Mouse (Mus musculus) liver, embryonic 14.5 days (tissue): Measurements from ENCODE around the gene Plpp3. TPM values are rescaled to one million over a fixed set of nuclear protein-coding genes. Genes with fewer than 3 reads are reported as not detected.

Experiments used
- ATAC-seq: fragments of 200-750 bp; cut with Nextera tagmentation; 2 replicates; pipeline ENCODE4 v1.8.0; 2017; ENCODE audit warnings: moderate number of reproducible peaks, mild to moderate bottlenecking, moderate library complexity; ENCODE audit not compliant: insufficient read depth
- DNase-seq, 3 experiments: peaks; one replicate each; pipeline ENCODE4 v3.0.0-alpha.2; 2012 to 2013; ENCODE audit warnings: low read depth in 3 of 3, low spot score in 3 of 3
- H3K27ac ChIP-seq: fragments of 300-500 bp; sonication (generic); 2 replicates; pipeline ENCODE4 v1.5.1; 2014; ENCODE audit warnings: moderate library complexity, mild to moderate bottlenecking, control low read depth, inconsistent platforms
- H3K27me3 ChIP-seq: fragments of 300-500 bp; sonication (generic); 2 replicates; pipeline ENCODE4 v1.6.1; 2014; ENCODE audit warnings: mild to moderate bottlenecking, low read length, moderate library complexity; ENCODE audit not compliant: control insufficient read depth, insufficient read depth
- H3K36me3 ChIP-seq: fragments of 300-500 bp; sonication (generic); replicated peaks from 2 replicates; pipeline ENCODE4 v1.6.1; 2014; ENCODE audit warnings: low read depth; ENCODE audit not compliant: control insufficient read depth, insufficient read depth
- H3K4me1 ChIP-seq, 2 experiments: fragments of 200-500 bp in 1 of 2; fragments of 300-500 bp in 1 of 2; sonication (generic) in 1 of 2; replicated peaks; 2 replicates each; pipeline ENCODE4 v1.6.1; 2012 to 2014; ENCODE audit warnings: antibody characterized with exemption in 1 of 2, inconsistent platforms in 1 of 2, low read length in 1 of 2; ENCODE audit not compliant: control insufficient read depth in 2 of 2, insufficient read depth in 2 of 2
- H3K4me2 ChIP-seq: fragments of 300-500 bp; sonication (generic); 2 replicates; pipeline ENCODE4 v1.6.1; 2014; ENCODE audit warnings: low read depth, mild to moderate bottlenecking, control low read depth, moderate library complexity
- H3K4me3 ChIP-seq, 2 experiments: fragments of 200-500 bp in 1 of 2; fragments of 300-500 bp in 1 of 2; sonication (generic) in 1 of 2; 2 replicates each; pipeline ENCODE4 v1.5.1; 2012 to 2014; ENCODE audit warnings: low read depth in 2 of 2, low read length in 2 of 2, mild to moderate bottlenecking in 2 of 2, control low read depth in 1 of 2, inconsistent platforms in 1 of 2, moderate library complexity in 1 of 2; ENCODE audit not compliant: insufficient read depth in 1 of 2
- H3K9ac ChIP-seq: fragments of 300-500 bp; sonication (generic); replicated peaks from 2 replicates; pipeline ENCODE4 v1.6.1; 2014; ENCODE audit warnings: mild to moderate bottlenecking, control low read depth, moderate library complexity
- H3K9me3 ChIP-seq: fragments of 300-500 bp; sonication (generic); 2 replicates; pipeline ENCODE4 v1.6.1; 2016; ENCODE audit warnings: low read length, mixed read lengths; ENCODE audit not compliant: control insufficient read depth
- CTCF ChIP-seq: IDR thresholded peaks from 2 replicates; pipeline ENCODE4 v1.5.1; 2016; ENCODE audit warnings: antibody characterized with exemption, low read depth, control low read depth
- EP300 ChIP-seq: IDR thresholded peaks from 2 replicates; pipeline ENCODE4 v1.6.1; 2016; ENCODE audit warnings: antibody characterized with exemption, low read depth
- WGBS: fragments of 180-500 bp; shearing (Covaris S2); extraction: QIAGEN DNeasy Blood & Tissue Kit; methylation state at CpG from one replicate; pipeline ENCODE4 v1.1.7; 2014; ENCODE audit not compliant: insufficient replicate concordance; 5-methylcytosine and 5-hydroxymethylcytosine counted together
- polyA plus RNA-seq, 2 experiments: library from polyadenylated mRNA; depleted of rRNA in 1 of 2; stranded (reverse) in 1 of 2; unstranded in 1 of 2; fragments of >200 nt; fragmentation: Nextera tagmentation in 1 of 2; extraction: Ambion mirVana in 1 of 2; gene quantifications; 2 replicates each; pipeline versions ENCODE4 v1.2.1 to v1.2.3; 2012 to 2014

The Plpp3 gene
- polyA plus RNA-seq, 2 experiments: 5.7 to 7.0 TPM

DNA sequence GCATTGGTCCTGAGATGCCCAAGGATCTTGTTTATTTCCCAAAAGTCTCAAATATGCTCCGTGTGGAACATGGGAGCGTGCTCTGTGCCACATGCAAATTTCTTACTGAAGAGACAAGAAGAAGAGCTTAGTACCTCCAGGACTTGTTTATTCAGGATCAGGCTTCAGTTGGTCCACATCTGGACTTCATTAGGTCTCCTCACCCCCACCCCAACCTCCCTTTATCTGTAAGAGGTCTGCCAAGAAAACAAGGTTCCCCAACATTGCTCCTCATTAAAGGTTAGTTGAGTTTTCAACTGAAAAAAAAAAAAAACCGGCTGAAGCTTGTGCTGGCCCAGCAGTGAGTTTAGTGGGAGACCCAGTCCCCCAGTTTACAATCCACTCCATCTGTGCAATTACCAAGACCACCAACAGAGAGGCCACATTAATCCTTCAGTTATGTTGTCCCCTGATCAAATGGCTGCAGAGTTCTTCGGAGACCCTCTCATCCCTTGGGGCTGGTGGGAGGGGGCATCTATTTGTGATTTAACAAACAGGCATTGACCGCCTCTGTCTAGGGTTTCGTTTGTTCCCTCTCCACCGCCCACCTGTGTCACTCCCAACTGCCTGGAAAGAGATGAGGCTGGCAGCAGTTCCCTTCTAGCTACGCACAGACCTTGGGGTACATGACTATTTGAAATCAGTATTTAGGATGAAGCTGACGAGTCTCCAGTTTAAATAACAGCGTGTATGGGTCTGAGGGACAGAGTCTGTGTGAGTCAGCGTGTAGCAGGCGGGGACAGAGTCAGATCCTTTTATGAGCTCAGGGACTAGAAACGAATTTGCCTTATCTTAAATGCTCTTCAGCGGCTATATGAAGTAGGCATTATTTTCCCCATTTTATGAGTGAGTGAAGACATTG, 43.7 kb downstream of the Plpp3 start:
- no peak for ATAC-seq
- Histone ChIP-seq H3K4me2 (no peak overlapping the region), H3K4me1 (peaks cover 0 to 2% of the 10 kb centered on the region in 2 experiments; a peak in 1 of 4 replicates), H3K9me3 (no peaks in the 10 kb centered on the region), H3K4me3 (no peak overlapping the region), H3K27me3 (no peaks in the 10 kb centered on the region), H3K9ac (no peak overlapping the region), H3K36me3 (no peaks in the 10 kb centered on the region), H3K27ac (no peak overlapping the region)
- TF ChIP-seq EP300 (no peak), CTCF (no peak)
- 52% methylated on average over 14 of the region's 14 CpGs for WGBS
- no peak for DNase-seq

DNA sequence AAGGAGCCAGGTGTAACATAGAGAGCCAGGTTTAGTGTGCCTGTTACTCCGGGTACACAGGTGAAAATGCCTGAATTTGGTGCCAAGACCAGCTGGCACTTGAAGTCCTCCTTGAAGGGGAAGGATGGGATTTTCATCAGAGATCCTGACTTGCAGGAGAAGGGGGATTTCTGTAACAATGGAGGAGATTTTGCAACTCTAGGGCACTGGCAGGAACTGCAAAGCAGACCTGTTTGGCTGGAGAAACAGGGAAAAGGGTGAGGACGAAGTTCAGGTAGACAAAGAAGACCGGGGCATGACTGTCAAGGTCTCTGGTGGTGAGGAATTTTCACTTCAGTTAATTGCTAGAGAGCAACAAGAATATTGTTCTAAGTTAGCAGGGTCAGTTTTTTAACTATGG, 45.3 kb downstream of the Plpp3 start:
- Histone ChIP-seq H3K9me3 (no peaks in the 10 kb centered on the region), H3K4me1 (peaks cover 0 to 5% of the 10 kb centered on the region in 2 experiments; a peak in 1 of 4 replicates), H3K27me3 (no peaks in the 10 kb centered on the region), H3K27ac (no peak overlapping the region), H3K36me3 (no peaks in the 10 kb centered on the region), H3K4me3 (no peak overlapping the region), H3K9ac (no peak overlapping the region), H3K4me2 (no peak overlapping the region)
- 48% methylated on average over 3 of the region's 3 CpGs for WGBS
- no peak for TF ChIP-seq CTCF
- ATAC-seq (no peak), DNase-seq (no peak)

DNA sequence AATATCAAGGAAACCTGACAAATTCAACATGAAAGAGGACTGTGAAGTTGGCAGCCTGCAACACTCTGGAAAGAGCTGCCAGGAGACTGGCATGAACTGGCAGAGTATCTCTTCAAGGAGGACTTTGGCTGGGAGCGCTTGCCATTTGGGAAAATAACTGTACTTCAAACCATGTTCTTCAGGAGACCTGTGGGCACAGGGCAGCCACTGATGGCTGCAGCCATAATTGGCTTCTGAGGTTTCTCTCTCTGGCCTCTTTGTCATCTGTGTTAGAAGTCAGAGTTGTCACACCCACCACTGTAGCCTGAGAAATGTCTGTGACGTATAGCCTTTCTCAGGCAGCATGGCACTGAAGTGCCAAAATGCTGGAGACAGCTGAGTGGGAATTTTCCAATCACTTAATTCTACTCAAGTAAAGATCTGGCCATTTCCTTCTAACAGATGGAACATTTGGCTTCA, 46.2 kb downstream of the Plpp3 start:
- Histone ChIP-seq H3K9ac (no peak overlapping the region), H3K9me3 (no peaks in the 10 kb centered on the region), H3K27ac (no peak overlapping the region), H3K36me3 (no peaks in the 10 kb centered on the region), H3K27me3 (no peaks in the 10 kb centered on the region), H3K4me1 (peaks cover 0 to 5% of the 10 kb centered on the region in 2 experiments; a peak in 1 of 4 replicates), H3K4me3 (no peak overlapping the region), H3K4me2 (no peak overlapping the region)
- TF ChIP-seq CTCF: no peak
- TF ChIP-seq EP300: no peak
- 60% methylated on average over 2 of the region's 2 CpGs for WGBS
- ATAC-seq (no peak), DNase-seq (no peak)

DNA sequence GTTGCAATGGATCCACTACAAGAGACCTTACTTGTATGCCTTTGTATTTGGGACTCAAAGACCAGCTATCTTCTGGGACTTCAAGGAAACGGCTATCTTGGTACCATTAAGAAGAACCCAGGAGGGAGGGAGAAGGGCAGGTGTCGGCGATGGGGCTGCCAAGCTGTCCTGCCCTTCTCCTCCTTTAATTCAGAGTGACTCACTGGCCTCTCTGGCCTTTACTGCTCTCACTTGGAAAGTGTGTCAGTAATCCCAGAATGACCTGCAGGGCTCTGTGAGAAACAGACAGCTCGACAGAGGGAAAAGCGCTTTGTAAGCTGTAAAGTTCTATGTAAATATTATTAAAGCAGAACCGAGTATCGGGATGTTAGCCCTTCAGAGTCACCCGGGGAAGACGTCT, 46.9 kb downstream of the Plpp3 start:
- Histone ChIP-seq H3K9me3 (no peaks in the 10 kb centered on the region), H3K4me2 (no peak overlapping the region), H3K36me3 (no peaks in the 10 kb centered on the region), H3K27me3 (no peaks in the 10 kb centered on the region), H3K27ac (no peak overlapping the region), H3K4me3 (no peak overlapping the region), H3K4me1 (peaks cover 0 to 5% of the 10 kb centered on the region in 2 experiments; a peak in 1 of 4 replicates), H3K9ac (no peak overlapping the region)
- WGBS: 52% methylated on average over 9 of the region's 9 CpGs
- TF ChIP-seq EP300 (no peak), CTCF (no peak)
- ATAC-seq: no peak
- DNase-seq: no peak

DNA sequence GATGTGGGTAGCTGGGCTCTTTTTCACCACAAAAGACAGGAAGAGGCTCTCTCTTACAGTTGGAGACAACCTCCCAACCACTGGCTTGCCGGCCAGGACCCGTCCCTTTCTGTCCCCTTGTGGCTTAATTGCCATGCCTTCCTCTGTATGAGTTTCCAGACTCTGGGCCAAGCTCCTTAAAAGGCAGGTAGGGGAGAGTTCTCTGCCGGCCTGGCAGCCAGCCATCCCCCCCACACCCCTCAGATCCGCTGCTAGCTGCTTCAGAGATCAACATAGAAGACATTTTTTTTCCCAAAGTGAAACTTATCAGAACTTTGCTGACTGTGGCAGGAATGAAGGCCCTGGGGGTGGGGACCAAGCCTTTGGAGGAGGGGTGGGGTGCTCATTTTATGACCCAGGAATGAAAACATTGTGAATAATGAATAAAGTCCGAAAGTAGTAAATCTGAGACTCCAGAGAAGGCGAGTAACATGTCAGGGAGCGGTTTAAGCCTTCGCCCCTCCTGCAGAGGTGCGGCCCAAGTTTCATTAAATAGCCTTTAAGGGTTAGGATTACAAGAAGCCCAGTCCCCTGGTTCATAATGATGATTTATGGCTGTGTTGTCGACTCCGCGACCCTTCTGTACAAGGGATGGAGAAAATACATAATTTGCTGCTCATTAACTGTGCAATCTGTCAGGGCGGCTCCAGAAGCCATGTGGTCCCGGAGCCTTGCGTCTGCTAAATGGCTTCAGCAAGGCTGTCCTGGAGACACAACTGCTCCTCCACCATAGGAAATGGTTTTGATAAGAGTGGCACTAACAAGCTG, 48.1 kb downstream of the Plpp3 start:
- TF ChIP-seq EP300: no peak
- no peak for TF ChIP-seq CTCF

More for the DNA sequence above, 48.1 kb downstream of the Plpp3 start:
- no peaks in the 10 kb centered on the region for H3K27me3 ChIP-seq
- 49% methylated on average over 15 of the region's 15 CpGs for WGBS
- no peaks in the 10 kb centered on the region for H3K36me3 ChIP-seq
- H3K9me3 ChIP-seq: no peaks in the 10 kb centered on the region
- H3K4me3 ChIP-seq: no peak overlapping the region
- ATAC-seq (no peak), DNase-seq (no peak)
- H3K9ac ChIP-seq: no peak overlapping the region
- H3K27ac ChIP-seq: no peak overlapping the region
- no peak overlapping the region for H3K4me2 ChIP-seq
- peaks cover 0 to 5% of the 10 kb centered on the region in 2 experiments; a peak in 1 of 4 replicates for H3K4me1 ChIP-seq
